Mouse (Mus musculus): ENCODE measurements around the gene 2610001J05Rik. TPM values are rescaled to one million over a fixed set of nuclear protein-coding genes. Genes with fewer than 3 reads are reported as not detected.
A peak's percentile ranks its signal among the peaks of the same experiment; 100 is the strongest.

The 2610001J05Rik gene
- polyA plus RNA-seq (2015; fragmentation: Nextera tagmentation; extraction: Ambion mirVana): 82.9 and 92.0 TPM in 2 replicates

DNA sequence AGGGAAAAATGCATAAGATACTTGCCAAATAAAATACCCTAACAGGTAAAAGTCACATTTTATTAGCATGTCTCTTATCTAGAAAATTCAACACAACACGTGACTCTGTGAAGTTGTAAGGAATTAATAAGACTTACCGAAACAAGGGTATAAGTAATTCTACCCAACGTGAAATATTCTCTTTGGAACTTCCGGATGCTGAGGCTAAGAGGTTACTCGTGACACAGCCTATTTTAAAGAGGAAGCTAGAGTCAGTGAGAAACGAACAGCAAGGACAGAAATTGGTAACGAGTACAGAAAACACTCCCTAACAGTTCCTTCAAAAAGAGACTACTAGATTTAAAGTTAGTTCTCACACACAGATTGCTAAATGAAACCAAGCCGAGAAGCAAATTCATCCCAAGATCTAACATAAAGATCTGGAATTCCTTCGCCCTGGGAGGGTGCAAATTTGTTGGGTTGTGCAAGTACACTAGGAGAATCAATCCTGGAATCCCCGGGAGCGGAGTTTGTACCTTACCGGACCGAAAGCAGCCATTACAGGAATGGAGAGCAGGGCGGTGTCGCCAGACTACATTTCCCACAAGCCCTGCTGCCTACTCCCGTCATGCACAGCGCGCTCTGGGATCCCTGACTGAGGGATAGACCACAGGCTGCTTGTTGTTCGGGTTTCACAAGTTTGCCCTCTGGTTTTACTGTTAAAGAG is at the start of gene 2610001J05Rik:
2610001J05Rik (minus strand) TSS at position 600 of the 706 bp plus-strand sequence.
- Histone ChIP-seq H3K36me3 (replicated peaks) (no peaks in the 10 kb centered on the region), H3K9ac (peak within 1 kb of the TSS; percentile 59), H3K4me3 (peak within 1 kb of the TSS; percentile 57), H3K4me2 (peak within 1 kb of the TSS; percentile 50), H3K9me3 (no peaks in the 10 kb centered on the region), H3K27ac (peak within 1 kb of the TSS; percentile 67), H3K27me3 (replicated peaks) (no peaks in the 10 kb centered on the region), H3K4me1 (peaks cover 6% of the 10 kb centered on the region)
- under 1% methylated on average over 19 of the region's 19 CpGs for WGBS
- peak; percentile 100 for ATAC-seq (replicated peaks)

DNA sequence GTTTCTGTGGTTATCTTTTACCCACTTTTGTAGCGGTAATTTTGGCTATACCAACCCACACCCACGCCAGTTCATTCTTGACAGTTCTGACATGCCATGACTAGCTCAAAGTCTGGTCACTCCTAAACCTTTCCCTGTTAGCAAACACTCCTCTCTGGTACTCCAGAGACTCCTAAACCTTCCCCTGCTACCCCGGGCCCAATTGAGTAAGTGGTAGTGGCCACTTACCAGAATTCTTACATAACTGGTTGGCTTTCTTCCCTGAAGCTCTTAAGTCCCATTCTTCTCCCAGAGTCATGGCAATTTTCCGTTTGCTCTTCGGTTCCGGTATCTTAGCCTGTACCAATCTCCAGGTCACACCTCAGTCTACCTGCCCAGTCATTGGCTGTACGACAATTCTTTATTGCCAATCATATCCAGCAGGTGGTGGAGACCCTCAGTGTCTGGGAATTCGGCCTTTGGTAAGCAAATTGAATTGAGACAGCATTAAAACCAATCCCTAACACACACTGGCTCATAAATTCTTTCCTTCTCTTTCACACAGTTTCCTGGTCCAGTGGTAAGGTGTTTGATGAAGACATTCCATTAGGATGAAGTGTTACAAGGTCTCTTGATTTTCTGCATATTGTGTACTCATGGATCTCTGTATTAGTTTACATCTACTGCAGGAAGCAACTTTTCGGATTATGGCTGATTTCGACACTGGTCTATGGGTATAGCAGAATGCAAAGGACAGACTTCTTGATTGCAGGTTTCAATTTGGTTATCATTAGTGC is 38.6 kb upstream of the 2610001J05Rik start:
- no peak overlapping the region for H3K27ac ChIP-seq
- no peaks in the 10 kb centered on the region for H3K27me3 ChIP-seq (replicated peaks)
- H3K4me1 ChIP-seq: no peaks in the 10 kb centered on the region
- ATAC-seq (replicated peaks): no peak
- H3K9ac ChIP-seq: no peak overlapping the region
- H3K9me3 ChIP-seq: no peaks in the 10 kb centered on the region
- no peak overlapping the region for H3K4me2 ChIP-seq
- 95% methylated on average over 10 of the region's 10 CpGs for WGBS
- no peak overlapping the region for H3K4me3 ChIP-seq
- H3K36me3 ChIP-seq (replicated peaks): no peaks in the 10 kb centered on the region

DNA sequence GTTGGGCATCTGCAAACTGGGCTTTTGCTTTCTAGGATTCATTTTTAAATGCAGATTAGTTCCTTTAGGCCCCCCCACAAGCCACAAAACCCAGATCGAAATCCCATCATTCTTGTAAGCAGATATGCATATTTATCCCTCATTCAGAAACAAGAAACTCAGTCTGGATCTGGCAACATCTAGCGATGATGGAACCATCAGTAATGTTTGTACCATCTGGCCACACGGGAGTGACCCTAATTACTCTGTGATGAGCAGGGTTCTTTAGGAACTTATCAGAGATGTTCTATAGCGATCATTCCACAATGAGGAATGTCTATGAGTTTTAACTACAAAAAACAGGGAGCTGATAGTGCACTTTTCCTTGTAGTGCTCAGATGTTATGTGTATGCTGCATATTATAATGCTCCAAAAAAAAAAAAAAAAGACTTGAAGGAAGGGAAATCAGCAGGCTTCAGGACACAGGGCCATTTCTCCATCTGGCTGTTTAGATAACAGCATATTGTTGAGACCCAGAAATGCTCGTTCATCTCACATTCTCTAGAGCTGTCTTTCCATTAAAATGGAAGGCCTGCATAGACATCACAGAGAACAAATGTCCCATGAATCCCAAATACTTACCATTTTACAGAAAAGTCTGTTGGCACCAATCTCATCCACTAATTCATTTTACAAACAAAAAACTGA is 31.8 kb upstream of the 2610001J05Rik start:
- no peak for ATAC-seq (replicated peaks)

DNA sequence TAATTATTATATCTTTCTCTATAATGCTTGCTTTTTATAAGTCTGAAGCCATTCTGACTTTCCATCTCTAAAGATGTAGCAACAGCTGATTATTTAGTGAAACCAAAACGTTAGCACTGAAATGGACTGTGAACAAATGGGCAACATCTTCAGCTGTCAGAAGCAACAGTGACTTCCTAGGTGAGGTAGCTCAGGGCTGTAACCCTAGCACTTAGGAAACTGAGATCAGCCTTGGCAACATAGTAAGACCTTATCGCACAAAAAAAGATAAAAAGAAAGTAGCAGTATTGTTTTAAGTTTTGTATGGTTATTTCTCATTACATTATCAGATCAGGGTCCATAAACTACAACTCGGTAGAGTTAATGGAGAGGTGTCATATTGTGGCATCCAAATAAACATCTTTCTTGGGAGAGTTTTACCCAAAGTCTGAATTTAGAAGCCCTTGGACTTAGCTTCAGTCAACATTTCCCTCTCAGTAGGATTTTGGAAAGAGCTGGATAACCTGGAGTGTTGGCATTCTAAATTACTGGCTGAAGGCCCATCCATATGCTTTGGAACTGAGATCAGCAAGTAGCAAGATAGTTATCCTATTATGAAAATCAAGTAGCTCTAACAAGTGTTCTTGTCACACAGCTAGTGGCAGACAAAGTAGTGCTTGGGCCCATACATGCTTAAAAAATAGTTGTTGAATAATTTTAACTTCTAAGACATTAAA is 13.7 kb upstream of the 2610001J05Rik start:
- H3K4me2 ChIP-seq: no peak overlapping the region
- H3K4me3 ChIP-seq: no peak overlapping the region
- no peak overlapping the region for H3K9ac ChIP-seq
- H3K36me3 ChIP-seq (replicated peaks): no peaks in the 10 kb centered on the region
- no peaks in the 10 kb centered on the region for H3K4me1 ChIP-seq
- no peak overlapping the region for H3K27ac ChIP-seq
- no peaks in the 10 kb centered on the region for H3K27me3 ChIP-seq (replicated peaks)
- 93% methylated on average over 3 of the region's 3 CpGs for WGBS
- no peak for ATAC-seq (replicated peaks)
- H3K9me3 ChIP-seq: no peaks in the 10 kb centered on the region

More for the DNA sequence above, 31.8 kb upstream of the 2610001J05Rik start:
- H3K9me3 ChIP-seq: no peaks in the 10 kb centered on the region
- no peak overlapping the region for H3K4me3 ChIP-seq
- H3K4me1 ChIP-seq: no peaks in the 10 kb centered on the region
- H3K27ac ChIP-seq: no peak overlapping the region
- H3K36me3 ChIP-seq (replicated peaks): no peaks in the 10 kb centered on the region
- no peak overlapping the region for H3K4me2 ChIP-seq
- no peaks in the 10 kb centered on the region for H3K27me3 ChIP-seq (replicated peaks)
- 77% methylated on average over 5 of the region's 5 CpGs for WGBS
- H3K9ac ChIP-seq: no peak overlapping the region

DNA sequence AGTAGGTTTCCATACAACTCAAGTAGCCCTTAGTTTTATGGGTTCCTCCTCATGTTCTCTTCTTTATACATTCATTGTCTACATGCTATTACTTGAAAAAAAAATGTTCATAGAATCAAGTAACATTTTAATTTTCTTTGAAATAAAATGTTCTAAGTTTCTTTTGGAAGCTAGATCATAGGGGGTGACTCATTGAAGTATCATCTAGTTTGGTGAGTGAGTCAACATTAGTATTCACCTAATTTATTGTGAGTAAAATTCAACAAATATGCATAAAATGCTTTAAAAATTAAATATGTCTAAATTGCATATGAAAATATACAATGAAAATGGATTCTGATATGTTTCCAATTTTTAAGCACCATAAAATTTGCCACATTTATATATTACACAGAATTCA is 11.6 kb upstream of the 2610001J05Rik start:
- no peak for ATAC-seq (replicated peaks)
- H3K4me3 ChIP-seq: no peak overlapping the region
- no peak overlapping the region for H3K4me2 ChIP-seq

DNA sequence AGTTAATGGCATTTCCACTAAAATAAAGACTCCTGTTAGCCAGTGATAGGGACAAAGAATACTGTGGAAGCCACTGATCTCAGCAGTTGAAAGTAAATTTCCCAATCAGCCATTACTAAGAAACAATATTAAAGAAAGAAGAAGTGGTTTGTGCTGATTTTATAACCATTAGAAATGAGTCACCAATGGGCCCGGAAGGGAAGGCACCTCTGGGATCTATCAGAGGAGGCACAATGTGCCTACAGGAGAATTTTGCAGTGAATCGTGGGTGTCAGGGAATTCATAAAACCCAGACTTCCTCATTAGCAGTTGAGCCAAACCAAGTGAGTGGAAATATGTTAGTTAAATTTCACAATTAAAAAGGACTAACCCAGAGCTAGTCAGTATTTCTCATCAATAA is 2.6 kb upstream of the 2610001J05Rik start:
- ATAC-seq (replicated peaks): no peak
- H3K36me3 ChIP-seq (replicated peaks): no peaks in the 10 kb centered on the region
- H3K9me3 ChIP-seq: no peaks in the 10 kb centered on the region
- 93% methylated on average over 2 of the region's 2 CpGs for WGBS
- H3K4me3 ChIP-seq: no peak overlapping the region
- no peak overlapping the region for H3K9ac ChIP-seq
- no peak overlapping the region for H3K27ac ChIP-seq
- H3K27me3 ChIP-seq (replicated peaks): no peaks in the 10 kb centered on the region
- H3K4me2 ChIP-seq: no peak overlapping the region
- H3K4me1 ChIP-seq: peaks cover 6% of the 10 kb centered on the region

More for the DNA sequence above, 11.6 kb upstream of the 2610001J05Rik start:
- H3K27me3 ChIP-seq (replicated peaks): no peaks in the 10 kb centered on the region
- no peaks in the 10 kb centered on the region for H3K4me1 ChIP-seq
- H3K36me3 ChIP-seq (replicated peaks): no peaks in the 10 kb centered on the region
- H3K9me3 ChIP-seq: no peaks in the 10 kb centered on the region
- no peak overlapping the region for H3K9ac ChIP-seq
- no peak overlapping the region for H3K27ac ChIP-seq

DNA sequence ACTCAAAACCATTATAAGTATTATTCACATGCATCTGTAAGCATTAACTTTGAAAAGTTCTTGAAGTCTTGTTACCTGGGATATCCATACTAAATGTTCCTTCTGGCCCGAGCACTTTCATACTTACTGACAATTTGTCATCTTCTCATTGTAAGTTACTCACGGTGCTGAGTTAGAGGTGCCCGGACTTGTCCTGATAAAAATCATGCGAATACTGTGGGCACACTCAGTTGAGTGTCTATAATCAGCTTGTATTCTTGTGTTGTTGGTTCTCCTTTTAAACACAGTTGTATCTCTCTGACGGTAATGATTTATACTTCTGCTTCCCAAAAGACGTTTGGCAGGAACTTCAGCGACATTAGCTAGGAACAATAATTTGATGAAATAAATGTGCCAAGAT is 758 bp upstream of the 2610001J05Rik start:
- no peak overlapping the region for H3K9ac ChIP-seq
- no peak overlapping the region for H3K4me3 ChIP-seq

DNA sequence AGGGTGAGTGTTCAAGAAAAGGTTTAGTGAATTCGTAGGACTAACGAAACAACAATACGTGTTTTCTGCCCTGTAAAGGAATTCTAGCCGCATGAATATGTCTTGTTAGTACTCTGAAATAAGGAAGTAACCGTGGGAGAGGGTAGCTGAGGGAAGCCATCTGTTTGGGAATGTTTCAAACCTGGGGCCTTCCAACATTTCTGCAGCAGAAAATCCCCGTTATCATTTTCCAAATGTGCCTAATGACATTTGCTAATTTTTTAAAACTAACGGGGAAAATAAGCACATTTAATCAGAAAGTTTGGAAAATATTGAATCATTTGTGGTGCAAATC is 274 bp upstream of the 2610001J05Rik start:
- Histone ChIP-seq H3K4me2 (peak overlapping the region; percentile 50), H3K9me3 (no peaks in the 10 kb centered on the region), H3K9ac (peak overlapping the region; percentile 59), H3K27me3 (replicated peaks) (no peaks in the 10 kb centered on the region), H3K27ac (peak overlapping the region; percentile 67), H3K4me3 (peak overlapping the region; percentile 57), H3K4me1 (peaks cover 6% of the 10 kb centered on the region), H3K36me3 (replicated peaks) (no peaks in the 10 kb centered on the region)
- peak; percentile 81 for ATAC-seq (replicated peaks)
- 2% methylated on average over 7 of the region's 7 CpGs for whole genome bisulfite sequencing

More for the DNA sequence above, 758 bp upstream of the 2610001J05Rik start:
- Histone ChIP-seq H3K27me3 (replicated peaks) (no peaks in the 10 kb centered on the region), H3K9me3 (no peaks in the 10 kb centered on the region), H3K36me3 (replicated peaks) (no peaks in the 10 kb centered on the region), H3K4me1 (peaks cover 6% of the 10 kb centered on the region), H3K4me2 (peak overlapping the region; percentile 50), H3K27ac (no peak overlapping the region)
- 80% methylated on average over 7 of the region's 7 CpGs for WGBS
- ATAC-seq (replicated peaks): 0 out of 2 replicates have a peak, but pooled peaks have one; percentile 2

DNA sequence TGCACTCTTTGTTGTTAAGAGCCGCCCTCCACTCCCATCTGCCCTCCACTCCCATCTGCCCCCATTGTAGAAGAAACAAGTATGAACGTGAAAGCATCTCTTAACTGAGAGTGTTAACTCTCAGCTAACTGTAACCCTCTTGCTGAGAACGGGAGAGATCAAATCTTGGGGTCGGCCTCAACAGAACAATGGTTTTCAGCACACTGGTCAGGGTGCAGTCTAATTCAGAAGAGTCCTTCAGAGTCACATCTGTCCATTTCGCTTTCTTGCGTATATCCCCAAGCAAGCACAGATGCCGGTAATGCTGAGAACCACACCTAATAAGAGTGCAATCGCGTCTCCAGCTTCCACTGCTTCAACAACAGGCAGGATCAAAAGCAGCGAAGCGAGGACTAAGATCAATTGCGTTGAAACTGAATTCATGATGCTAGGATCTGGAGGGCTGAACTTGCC is 1.0 kb downstream of the 2610001J05Rik start:
- ATAC-seq (replicated peaks): peak; percentile 19; the same call in 1 of the 2 replicates
- no peaks in the 10 kb centered on the region for H3K27me3 ChIP-seq (replicated peaks)
- peak overlapping the region; percentile 57 for H3K4me3 ChIP-seq
- peak overlapping the region; percentile 4; the same call in 1 of the 2 replicates for H3K9ac ChIP-seq
- H3K9me3 ChIP-seq: no peaks in the 10 kb centered on the region
- H3K4me2 ChIP-seq: peak overlapping the region; percentile 50
- 0 out of 2 replicates have a peak overlapping the region, but pooled peaks have one; percentile 34 for H3K27ac ChIP-seq
- WGBS: 18% methylated on average over 12 of the region's 12 CpGs
- H3K4me1 ChIP-seq: peaks cover 6% of the 10 kb centered on the region
- no peaks in the 10 kb centered on the region for H3K36me3 ChIP-seq (replicated peaks)

DNA sequence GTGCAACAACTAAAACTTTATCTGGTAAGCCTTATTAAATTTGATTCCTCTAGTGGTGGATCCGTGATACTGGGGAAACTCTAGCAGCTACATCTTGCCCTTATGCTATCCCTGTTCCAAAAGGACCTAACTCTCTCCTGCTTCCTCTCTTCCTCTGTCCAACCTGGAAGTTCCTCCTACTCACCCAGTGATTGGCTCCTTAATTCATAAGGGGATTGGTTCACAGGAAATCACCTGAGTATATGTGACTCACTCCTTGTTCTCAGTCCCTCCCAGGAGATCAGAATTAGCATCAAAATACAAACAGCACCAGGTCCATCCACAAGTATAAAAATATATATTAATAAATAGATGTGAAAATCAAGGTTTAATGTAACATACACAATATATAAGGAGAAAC is 10.7 kb downstream of the 2610001J05Rik start:
- 95% methylated on average over 1 of the region's 1 CpGs for WGBS
- Histone ChIP-seq H3K4me1 (no peaks in the 10 kb centered on the region), H3K4me2 (no peak overlapping the region), H3K27me3 (replicated peaks) (no peaks in the 10 kb centered on the region), H3K27ac (no peak overlapping the region), H3K4me3 (no peak overlapping the region), H3K36me3 (replicated peaks) (no peaks in the 10 kb centered on the region), H3K9ac (no peak overlapping the region), H3K9me3 (no peaks in the 10 kb centered on the region)
- no peak for ATAC-seq (replicated peaks)

DNA sequence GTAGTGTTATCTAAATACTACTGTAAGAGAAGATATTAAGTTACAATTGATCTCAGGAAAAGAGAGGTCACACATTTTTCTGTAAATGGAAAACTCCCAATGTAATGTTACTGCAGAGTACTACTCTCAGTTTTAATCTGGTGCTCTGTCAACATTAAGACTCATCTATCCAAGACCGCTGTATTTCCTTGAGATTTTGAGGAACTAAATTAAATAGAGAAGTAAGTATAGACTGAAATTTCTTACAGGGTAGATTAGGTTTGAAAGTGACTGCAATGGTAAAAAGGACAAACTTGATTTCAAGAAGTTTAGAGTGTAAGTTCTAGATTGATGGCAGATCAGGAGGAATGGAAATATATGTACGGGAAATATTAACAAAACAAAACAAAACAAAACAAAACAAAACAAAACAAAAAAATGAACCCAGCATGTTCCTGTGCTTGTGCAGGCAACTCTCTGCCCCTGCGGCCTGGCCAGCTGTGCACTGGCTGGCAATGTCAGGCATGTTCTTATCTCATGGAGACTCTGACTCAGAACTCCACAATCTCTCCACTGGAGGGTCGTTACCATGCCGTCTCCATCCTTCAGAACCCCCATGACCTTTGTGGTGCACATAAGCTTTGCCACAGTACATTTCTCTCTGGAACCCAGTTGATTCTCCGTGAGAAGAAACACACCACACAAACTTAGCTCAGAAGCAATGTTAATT is 11.3 kb downstream of the 2610001J05Rik start:
- no peak overlapping the region for H3K9ac ChIP-seq
- no peak overlapping the region for H3K4me3 ChIP-seq
- no peaks in the 10 kb centered on the region for H3K4me1 ChIP-seq
- ATAC-seq (replicated peaks): no peak
- 91% methylated on average over 6 of the region's 6 CpGs for WGBS
- no peaks in the 10 kb centered on the region for H3K9me3 ChIP-seq
- no peaks in the 10 kb centered on the region for H3K36me3 ChIP-seq (replicated peaks)
- H3K27me3 ChIP-seq (replicated peaks): no peaks in the 10 kb centered on the region
- no peak overlapping the region for H3K4me2 ChIP-seq
- H3K27ac ChIP-seq: no peak overlapping the region
